Mouse (Mus musculus) heart, embryonic 16.5 days (tissue): Measurements from ENCODE around the gene Ostm1. TPM values are rescaled to one million over a fixed set of nuclear protein-coding genes. Genes with fewer than 3 reads are reported as not detected.

ENCODE experiments used
- ATAC-seq: fragments of 200-750 bp; cut with Nextera tagmentation; replicated peaks from 2 replicates; pipeline ENCODE4 v1.8.0; 2017; ENCODE audit warnings: moderate number of reproducible peaks; ENCODE audit not compliant: insufficient read depth, low FRiP score; ENCODE audit errors: extremely low read depth
- H3K27ac ChIP-seq: fragments of 300-500 bp; sonication (generic); 2 replicates; pipeline ENCODE4 v1.5.1; 2014; ENCODE audit warnings: mild to moderate bottlenecking, low read length, control low read depth, moderate library complexity
- H3K27me3 ChIP-seq: fragments of 300-500 bp; sonication (generic); 2 replicates; pipeline ENCODE4 v1.6.1; 2014; ENCODE audit warnings: low read length, mixed read lengths; ENCODE audit not compliant: control insufficient read depth, insufficient read depth
- H3K36me3 ChIP-seq: fragments of 300-500 bp; sonication (generic); 2 replicates; pipeline ENCODE4 v1.6.1; 2014; ENCODE audit not compliant: control insufficient read depth, insufficient read depth
- H3K4me1 ChIP-seq: fragments of 300-500 bp; sonication (generic); 2 replicates; pipeline ENCODE4 v1.6.1; 2014; ENCODE audit warnings: low read length, mixed read lengths; ENCODE audit not compliant: control insufficient read depth, insufficient read depth
- H3K4me2 ChIP-seq: fragments of 300-500 bp; sonication (generic); 2 replicates; pipeline ENCODE4 v1.6.1; 2014; ENCODE audit warnings: low read depth, mild to moderate bottlenecking, control low read depth, low read length
- H3K4me3 ChIP-seq: fragments of 300-500 bp; sonication (generic); 2 replicates; pipeline ENCODE4 v1.5.1; 2014; ENCODE audit warnings: mild to moderate bottlenecking, control low read depth, low read length
- H3K9ac ChIP-seq: fragments of 300-500 bp; sonication (generic); 2 replicates; pipeline ENCODE4 v1.6.1; 2014; ENCODE audit warnings: low read length, control low read depth
- H3K9me3 ChIP-seq: fragments of 300-500 bp; sonication (generic); replicated peaks from 2 replicates; pipeline ENCODE4 v1.6.1; 2016; ENCODE audit warnings: low read length; ENCODE audit not compliant: control insufficient read depth
- WGBS: fragments of 180-500 bp; shearing (Covaris S2); extraction: QIAGEN DNeasy Blood & Tissue Kit; methylation state at CpG from one replicate; pipeline ENCODE4 v1.1.7; 2014; 5-methylcytosine and 5-hydroxymethylcytosine counted together
- polyA plus RNA-seq: library from polyadenylated mRNA; unstranded; fragments of >200 nt; fragmentation: Nextera tagmentation; extraction: Ambion mirVana; gene quantifications from 2 replicates; pipeline ENCODE4 v1.2.1, GENCODE M21; 2015

Ostm1 gene
- polyA plus RNA-seq, 1 experiment from 2014 or later = 24.0 TPM

- no peak overlapping the region for H3K4me2 ChIP-seq
- no peaks in the 10 kb centered on the region for H3K27me3 ChIP-seq
- H3K27ac ChIP-seq = no peak overlapping the region
- no peak overlapping the region for H3K4me3 ChIP-seq
- no peaks in the 10 kb centered on the region for H3K36me3 ChIP-seq
- no peaks in the 10 kb centered on the region for H3K4me1 ChIP-seq
- H3K9me3 ChIP-seq = no peaks in the 10 kb centered on the region
- no peak overlapping the region for H3K9ac ChIP-seq
- 48% methylated on average over 5 of the region's 5 CpGs for WGBS
- no peak for ATAC-seq
Measured at GRCm38 (mm10) chr10:42734546-42735060, 151.0 kb downstream of the Ostm1 start.

GRCm38 (mm10) chr10:42751813-42752212 is 168.2 kb downstream of the Ostm1 start:
- 0 out of 2 replicates have a peak, but pooled peaks cover 3% of the 10 kb centered on the region for H3K9me3 ChIP-seq
- H3K4me2 ChIP-seq = no peak overlapping the region
- no peak overlapping the region for H3K27ac ChIP-seq
- H3K27me3 ChIP-seq = no peaks in the 10 kb centered on the region
- H3K9ac ChIP-seq = no peak overlapping the region
- ATAC-seq = no peak
- WGBS = 63% methylated on average over 10 of the region's 10 CpGs
- H3K4me1 ChIP-seq = no peaks in the 10 kb centered on the region
- no peaks in the 10 kb centered on the region for H3K36me3 ChIP-seq
- H3K4me3 ChIP-seq = no peak overlapping the region

Other genes starting within 250 kb of the Ostm1 start
- gene Afg1l, start 105.3 kb upstream of the Ostm1 start, polyA plus RNA-seq = 19.5 and 22.1 TPM in 2 replicates
- 363 and 415 TPM in 2 replicates for gene Snx3, start 81.8 kb upstream of the Ostm1 start, polyA plus RNA-seq
- gene Nr2e1, start 190 bp upstream of the Ostm1 start, polyA plus RNA-seq = not detected in 2 replicates
- gene Sec63, start 177.7 kb downstream of the Ostm1 start, polyA plus RNA-seq = 14.6 and 15.7 TPM in 2 replicates